Mouse (Mus musculus): Measurements from ENCODE around the gene Rab11a. TPM values are rescaled to one million over a fixed set of nuclear protein-coding genes. Genes with fewer than 3 reads are reported as not detected.

Rab11a gene
- polyA plus RNA-seq, 1 experiment from 2014 or later, result 408 TPM

- Histone ChIP-seq H3K4me2 (ENCODE audit: low read length) (no peak overlapping the region), H3K9me3 (ENCODE audit: control insufficient read depth, low read length) (no peaks in the 10 kb centered on the region), H3K4me1 (ENCODE audit: control insufficient read depth in 2 of 2, insufficient read depth in 2 of 2, low read length in 2 of 2) (peaks cover 16 to 27% of the 10 kb centered on the region in 2 experiments; a peak in 3 of 4 replicates), H3K4me3 (ENCODE audit: control insufficient read depth in 1 of 2, insufficient read depth in 1 of 2, low read depth in 1 of 2, low read length in 2 of 2) (no peak overlapping the region), H3K27me3 (ENCODE audit: control insufficient read depth, insufficient read depth, low read length) (no peaks in the 10 kb centered on the region), H3K36me3 (ENCODE audit: control insufficient read depth, insufficient read depth, low read length) (no peaks in the 10 kb centered on the region), H3K27ac (replicated peaks in 1 of 2; ENCODE audit: control insufficient read depth in 1 of 2, insufficient read depth in 1 of 2, low read depth in 2 of 2, low read length in 2 of 2) (peak overlapping the region; percentile 13 to 81; a peak in 2 of 4 replicates), H3K9ac (ENCODE audit: low read length) (no peak overlapping the region)
- no peak for ATAC-seq (ENCODE audit: insufficient number of reproducible peaks, insufficient read depth, low FRiP score, low read depth)
- WGBS, result 69% methylated on average over 4 of the region's 4 CpGs
Observed at GRCm38 (mm10) chr9:64775491-64775890, 37.9 kb upstream of the Rab11a start.

- Histone ChIP-seq H3K9ac (ENCODE audit: low read length) (no peak overlapping the region), H3K9me3 (ENCODE audit: control insufficient read depth, low read length) (no peaks in the 10 kb centered on the region), H3K4me2 (ENCODE audit: low read length) (no peak overlapping the region), H3K27ac (replicated peaks in 1 of 2; ENCODE audit: control insufficient read depth in 1 of 2, insufficient read depth in 1 of 2, low read depth in 2 of 2, low read length in 2 of 2) (peak overlapping the region; percentile 75 to 81), H3K4me3 (ENCODE audit: control insufficient read depth in 1 of 2, insufficient read depth in 1 of 2, low read depth in 1 of 2, low read length in 2 of 2) (no peak overlapping the region), H3K36me3 (ENCODE audit: control insufficient read depth, insufficient read depth, low read length) (no peaks in the 10 kb centered on the region), H3K27me3 (ENCODE audit: control insufficient read depth, insufficient read depth, low read length) (no peaks in the 10 kb centered on the region), H3K4me1 (ENCODE audit: control insufficient read depth in 2 of 2, insufficient read depth in 2 of 2, low read length in 2 of 2) (peaks cover 16 to 27% of the 10 kb centered on the region in 2 experiments; a peak in 3 of 4 replicates)
- ATAC-seq (ENCODE audit: insufficient number of reproducible peaks, insufficient read depth, low FRiP score, low read depth), result no peak
- whole genome bisulfite sequencing, result 80% methylated on average over 2 of the region's 2 CpGs
Observed at GRCm38 (mm10) chr9:64774883-64775282, 37.3 kb upstream of the Rab11a start.

- ATAC-seq (ENCODE audit: insufficient number of reproducible peaks, insufficient read depth, low FRiP score, low read depth), result peak; percentile 44
- peaks cover 16 to 27% of the 10 kb centered on the region in 2 experiments; a peak in 3 of 4 replicates for H3K4me1 ChIP-seq (ENCODE audit: control insufficient read depth in 2 of 2, insufficient read depth in 2 of 2, low read length in 2 of 2)
- no peak overlapping the region for H3K4me2 ChIP-seq (ENCODE audit: low read length)
- WGBS, result 18% methylated on average over 5 of the region's 5 CpGs
- H3K9ac ChIP-seq (ENCODE audit: low read length), result 0 out of 2 replicates have a peak overlapping the region, but pooled peaks have one; percentile 22
- no peaks in the 10 kb centered on the region for H3K9me3 ChIP-seq (ENCODE audit: control insufficient read depth, low read length)
- peak overlapping the region; percentile 75 to 81 for H3K27ac ChIP-seq (replicated peaks in 1 of 2; ENCODE audit: control insufficient read depth in 1 of 2, insufficient read depth in 1 of 2, low read depth in 2 of 2, low read length in 2 of 2)
- H3K27me3 ChIP-seq (ENCODE audit: control insufficient read depth, insufficient read depth, low read length), result no peaks in the 10 kb centered on the region
- no peak overlapping the region for H3K4me3 ChIP-seq (ENCODE audit: control insufficient read depth in 1 of 2, insufficient read depth in 1 of 2, low read depth in 1 of 2, low read length in 2 of 2)
- H3K36me3 ChIP-seq (ENCODE audit: control insufficient read depth, insufficient read depth, low read length), result no peaks in the 10 kb centered on the region
Observed at GRCm38 (mm10) chr9:64774411-64774811, 36.9 kb upstream of the Rab11a start.

GRCm38 (mm10) chr9:64773936-64774335 lies 36.4 kb upstream of the Rab11a start:
- Histone ChIP-seq H3K4me3 (ENCODE audit: control insufficient read depth in 1 of 2, insufficient read depth in 1 of 2, low read depth in 1 of 2, low read length in 2 of 2) (no peak overlapping the region), H3K27me3 (ENCODE audit: control insufficient read depth, insufficient read depth, low read length) (no peaks in the 10 kb centered on the region), H3K9me3 (ENCODE audit: control insufficient read depth, low read length) (no peaks in the 10 kb centered on the region), H3K27ac (replicated peaks in 1 of 2; ENCODE audit: control insufficient read depth in 1 of 2, insufficient read depth in 1 of 2, low read depth in 2 of 2, low read length in 2 of 2) (peak overlapping the region; percentile 75 to 81), H3K4me1 (ENCODE audit: control insufficient read depth in 2 of 2, insufficient read depth in 2 of 2, low read length in 2 of 2) (peaks cover 16 to 27% of the 10 kb centered on the region in 2 experiments; a peak in 3 of 4 replicates), H3K9ac (ENCODE audit: low read length) (no peak overlapping the region), H3K36me3 (ENCODE audit: control insufficient read depth, insufficient read depth, low read length) (no peaks in the 10 kb centered on the region), H3K4me2 (ENCODE audit: low read length) (no peak overlapping the region)
- WGBS, result 60% methylated on average over 4 of the region's 4 CpGs
- no peak for ATAC-seq (ENCODE audit: insufficient number of reproducible peaks, insufficient read depth, low FRiP score, low read depth)

GRCm38 (mm10) chr9:64773254-64773653 lies 35.7 kb upstream of the Rab11a start:
- 34% methylated on average over 8 of the region's 8 CpGs for WGBS
- Histone ChIP-seq H3K4me1 (ENCODE audit: control insufficient read depth in 2 of 2, insufficient read depth in 2 of 2, low read length in 2 of 2) (peaks cover 16 to 27% of the 10 kb centered on the region in 2 experiments; a peak in 3 of 4 replicates), H3K36me3 (ENCODE audit: control insufficient read depth, insufficient read depth, low read length) (no peaks in the 10 kb centered on the region), H3K27ac (replicated peaks in 1 of 2; ENCODE audit: control insufficient read depth in 1 of 2, insufficient read depth in 1 of 2, low read depth in 2 of 2, low read length in 2 of 2) (peak overlapping the region in 1 of 2 experiments; percentile 81; a peak in 2 of 4 replicates), H3K27me3 (ENCODE audit: control insufficient read depth, insufficient read depth, low read length) (no peaks in the 10 kb centered on the region), H3K9me3 (ENCODE audit: control insufficient read depth, low read length) (no peaks in the 10 kb centered on the region), H3K4me2 (ENCODE audit: low read length) (no peak overlapping the region), H3K9ac (ENCODE audit: low read length) (no peak overlapping the region), H3K4me3 (ENCODE audit: control insufficient read depth in 1 of 2, insufficient read depth in 1 of 2, low read depth in 1 of 2, low read length in 2 of 2) (no peak overlapping the region)
- ATAC-seq (ENCODE audit: insufficient number of reproducible peaks, insufficient read depth, low FRiP score, low read depth), result no peak; the same call in 1 of the 2 replicates

GRCm38 (mm10) chr9:64771236-64771635 lies 33.7 kb upstream of the Rab11a start:
- no peak for ATAC-seq (ENCODE audit: insufficient number of reproducible peaks, insufficient read depth, low FRiP score, low read depth)
- H3K27me3 ChIP-seq (ENCODE audit: control insufficient read depth, insufficient read depth, low read length), result no peaks in the 10 kb centered on the region
- peaks cover 15 to 27% of the 10 kb centered on the region in 2 experiments; a peak in 3 of 4 replicates for H3K4me1 ChIP-seq (ENCODE audit: control insufficient read depth in 2 of 2, insufficient read depth in 2 of 2, low read length in 2 of 2)
- H3K9me3 ChIP-seq (ENCODE audit: control insufficient read depth, low read length), result no peaks in the 10 kb centered on the region
- WGBS, result 25% methylated on average over 5 of the region's 5 CpGs
- H3K36me3 ChIP-seq (ENCODE audit: control insufficient read depth, insufficient read depth, low read length), result no peaks in the 10 kb centered on the region
- H3K4me3 ChIP-seq (ENCODE audit: control insufficient read depth in 1 of 2, insufficient read depth in 1 of 2, low read depth in 1 of 2, low read length in 2 of 2), result no peak overlapping the region
- no peak overlapping the region for H3K27ac ChIP-seq (replicated peaks in 1 of 2; ENCODE audit: control insufficient read depth in 1 of 2, insufficient read depth in 1 of 2, low read depth in 2 of 2, low read length in 2 of 2)
- peak overlapping the region; percentile 9; the same call in 1 of the 2 replicates for H3K4me2 ChIP-seq (ENCODE audit: low read length)
- H3K9ac ChIP-seq (ENCODE audit: low read length), result no peak overlapping the region

- Histone ChIP-seq H3K4me2 (ENCODE audit: low read length) (no peak overlapping the region), H3K4me3 (ENCODE audit: control insufficient read depth in 1 of 2, insufficient read depth in 1 of 2, low read depth in 1 of 2, low read length in 2 of 2) (no peak overlapping the region), H3K9ac (ENCODE audit: low read length) (no peak overlapping the region), H3K9me3 (ENCODE audit: control insufficient read depth, low read length) (no peaks in the 10 kb centered on the region), H3K27ac (replicated peaks in 1 of 2; ENCODE audit: control insufficient read depth in 1 of 2, insufficient read depth in 1 of 2, low read depth in 2 of 2, low read length in 2 of 2) (no peak overlapping the region), H3K4me1 (ENCODE audit: control insufficient read depth in 2 of 2, insufficient read depth in 2 of 2, low read length in 2 of 2) (peaks cover 15 to 27% of the 10 kb centered on the region in 2 experiments; a peak in 3 of 4 replicates), H3K27me3 (ENCODE audit: control insufficient read depth, insufficient read depth, low read length) (no peaks in the 10 kb centered on the region), H3K36me3 (ENCODE audit: control insufficient read depth, insufficient read depth, low read length) (no peaks in the 10 kb centered on the region)
- WGBS, result 69% methylated on average over 5 of the region's 5 CpGs
- ATAC-seq (ENCODE audit: insufficient number of reproducible peaks, insufficient read depth, low FRiP score, low read depth), result no peak
Observed at GRCm38 (mm10) chr9:64770411-64770849, 32.9 kb upstream of the Rab11a start.

- no peaks in the 10 kb centered on the region for H3K27me3 ChIP-seq (ENCODE audit: control insufficient read depth, insufficient read depth, low read length)
- peaks cover 13 to 26% of the 10 kb centered on the region in 2 experiments; a peak in 3 of 4 replicates for H3K4me1 ChIP-seq (ENCODE audit: control insufficient read depth in 2 of 2, insufficient read depth in 2 of 2, low read length in 2 of 2)
- H3K9ac ChIP-seq (ENCODE audit: low read length), result no peak overlapping the region
- no peak overlapping the region for H3K27ac ChIP-seq (replicated peaks in 1 of 2; ENCODE audit: control insufficient read depth in 1 of 2, insufficient read depth in 1 of 2, low read depth in 2 of 2, low read length in 2 of 2)
- no peaks in the 10 kb centered on the region for H3K36me3 ChIP-seq (ENCODE audit: control insufficient read depth, insufficient read depth, low read length)
- H3K4me3 ChIP-seq (ENCODE audit: control insufficient read depth in 1 of 2, insufficient read depth in 1 of 2, low read depth in 1 of 2, low read length in 2 of 2), result no peak overlapping the region
- no peaks in the 10 kb centered on the region for H3K9me3 ChIP-seq (ENCODE audit: control insufficient read depth, low read length)
- 94% methylated on average over 6 of the region's 6 CpGs for WGBS
- no peak for ATAC-seq (ENCODE audit: insufficient number of reproducible peaks, insufficient read depth, low FRiP score, low read depth)
- H3K4me2 ChIP-seq (ENCODE audit: low read length), result no peak overlapping the region
Observed at GRCm38 (mm10) chr9:64769911-64770310, 32.4 kb upstream of the Rab11a start.
